Mouse (Mus musculus): Measurements from ENCODE around the gene Gm39566. TPM values are rescaled to one million over a fixed set of nuclear protein-coding genes. Genes with fewer than 3 reads are reported as not detected.

Gm39566 gene
- not detected in 2 replicates for polyA plus RNA-seq (2012)

- no peak for TF ChIP-seq GATA1 (IDR thresholded peaks at IDR 0.05; ENCODE audit: low read length)
These were observed at the start of gene Gm39566 for GRCm38 (mm10) chr11:69815155-69815554. TSS of gene Gm39566 (minus strand) at chr11:69815298.

DNA sequence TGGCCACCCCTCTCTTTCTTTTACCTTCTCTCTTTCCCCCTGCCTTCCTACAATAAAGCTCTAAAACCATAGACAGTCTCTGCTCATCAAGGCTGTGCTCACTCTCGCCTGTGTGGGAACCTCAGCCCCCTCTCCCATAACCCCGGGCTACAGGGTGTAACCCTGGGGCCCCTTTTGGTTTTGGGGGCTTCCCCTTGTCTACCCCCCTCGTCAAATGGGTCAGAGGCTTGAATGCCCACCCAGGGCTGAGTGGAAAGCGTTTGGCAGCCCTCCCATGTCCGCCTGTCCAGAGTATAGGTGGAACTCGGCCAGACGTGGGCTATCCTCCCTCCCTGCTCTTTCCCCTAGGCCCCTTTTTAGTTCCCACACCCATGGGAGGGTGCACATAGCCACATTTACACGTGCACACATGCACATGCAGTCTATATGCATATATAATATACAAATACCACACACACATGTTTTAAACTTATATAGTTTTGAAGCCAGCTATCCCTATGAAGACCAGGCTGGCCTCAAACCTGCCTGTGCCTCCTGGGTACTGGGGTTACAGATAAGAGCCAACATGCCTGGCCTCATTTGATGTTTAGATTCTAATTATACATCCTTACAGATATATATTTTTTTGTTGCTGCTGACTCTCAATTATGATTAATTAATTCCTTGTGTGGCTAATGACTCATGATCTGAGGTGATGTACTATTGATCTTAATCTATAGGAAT lies 49.2 kb upstream of the Gm39566 start:
- no peak for TF ChIP-seq GATA1 (IDR thresholded peaks at IDR 0.05; ENCODE audit: low read length)

DNA sequence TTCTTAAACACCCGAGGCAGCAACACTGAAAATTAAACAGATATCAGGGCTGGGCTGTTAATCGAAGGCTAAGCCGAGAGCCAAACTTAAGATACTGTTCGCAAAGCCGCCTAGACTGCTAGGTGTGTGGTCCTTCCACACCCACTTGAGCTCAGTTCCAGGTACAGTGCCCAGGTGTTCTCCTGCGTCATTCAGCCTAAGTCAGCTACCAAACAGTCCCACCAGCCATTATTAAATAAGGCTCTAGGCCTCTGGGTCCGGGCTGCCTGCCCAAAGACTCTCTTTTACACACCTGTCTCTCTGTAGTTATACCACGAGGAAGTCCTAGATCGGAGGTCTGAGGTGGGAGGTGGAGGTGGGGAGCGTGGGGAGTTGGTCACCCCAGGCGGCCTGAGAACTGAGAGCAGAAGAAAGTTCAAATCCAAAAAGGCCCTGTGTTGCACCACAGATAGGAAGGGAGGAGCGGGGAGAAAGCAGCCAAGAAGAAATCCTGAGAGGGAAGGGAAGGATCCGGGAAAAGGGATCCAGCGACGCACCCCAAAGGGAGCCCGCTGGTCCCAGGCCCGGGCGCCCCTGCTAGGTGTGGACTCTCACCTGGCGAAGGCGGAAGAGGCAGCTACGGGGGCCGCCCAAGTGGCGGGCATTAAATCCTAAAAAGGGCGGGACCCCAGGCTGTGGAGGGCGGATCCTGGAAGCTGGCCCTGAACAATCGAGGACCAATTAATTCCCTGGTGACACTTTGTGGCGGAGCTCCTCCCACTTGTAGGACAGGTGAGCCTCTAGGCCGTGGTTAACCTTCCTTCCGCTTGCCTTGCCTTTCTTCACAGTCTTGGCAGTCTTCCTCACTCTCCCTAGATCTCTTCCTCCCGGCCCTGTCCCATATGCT lies 43.3 kb upstream of the Gm39566 start, which contains the start of gene Tnk1:
Gene Tnk1, minus strand, starts transcription at position 618 of the 886 bp plus-strand sequence.
- no peak for TF ChIP-seq GATA1 (IDR thresholded peaks at IDR 0.05; ENCODE audit: low read length)

DNA sequence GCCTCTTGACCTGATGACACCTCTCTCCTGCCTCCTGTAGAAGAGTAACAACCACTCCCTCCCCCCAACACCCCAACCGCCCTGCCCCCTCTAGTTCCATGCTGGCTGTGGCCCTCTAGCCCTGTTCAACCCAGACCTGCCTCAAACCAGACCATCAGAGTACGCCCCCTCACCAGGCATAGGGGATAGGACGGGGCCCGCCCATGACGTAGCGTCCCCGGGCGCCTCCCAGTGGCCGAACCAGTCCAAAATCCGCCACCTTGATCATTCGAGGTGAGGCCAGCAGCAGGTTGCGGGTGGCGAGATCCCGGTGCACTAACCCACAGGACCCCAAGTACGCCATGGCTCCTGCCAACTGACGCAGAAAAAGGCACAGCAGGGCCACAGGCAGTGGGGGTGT lies 40.2 kb upstream of the Gm39566 start:
- TF ChIP-seq GATA1 (IDR thresholded peaks at IDR 0.05; ENCODE audit: low read length) = no peak

DNA sequence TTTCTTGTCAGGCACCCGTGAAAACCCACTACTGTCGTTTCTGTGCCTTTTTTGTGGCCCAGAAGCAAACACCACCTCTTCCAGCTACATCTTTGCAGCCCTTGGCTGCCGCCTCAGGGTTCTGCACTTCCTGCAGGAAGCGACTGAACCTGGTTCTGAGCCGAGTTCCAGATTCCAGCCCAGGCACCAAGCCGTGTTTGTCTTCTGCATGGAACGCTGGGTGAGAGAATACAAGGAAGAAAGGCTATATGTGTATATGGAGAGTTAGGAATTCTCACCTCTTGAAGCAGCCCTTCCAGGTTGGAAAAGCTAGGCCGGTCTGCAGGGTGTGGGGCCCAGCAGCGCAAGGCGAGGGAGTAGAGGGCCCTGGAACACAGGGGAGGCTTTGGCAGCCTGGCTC lies 39.6 kb upstream of the Gm39566 start:
- TF ChIP-seq GATA1 (IDR thresholded peaks at IDR 0.05; ENCODE audit: low read length) = no peak

DNA sequence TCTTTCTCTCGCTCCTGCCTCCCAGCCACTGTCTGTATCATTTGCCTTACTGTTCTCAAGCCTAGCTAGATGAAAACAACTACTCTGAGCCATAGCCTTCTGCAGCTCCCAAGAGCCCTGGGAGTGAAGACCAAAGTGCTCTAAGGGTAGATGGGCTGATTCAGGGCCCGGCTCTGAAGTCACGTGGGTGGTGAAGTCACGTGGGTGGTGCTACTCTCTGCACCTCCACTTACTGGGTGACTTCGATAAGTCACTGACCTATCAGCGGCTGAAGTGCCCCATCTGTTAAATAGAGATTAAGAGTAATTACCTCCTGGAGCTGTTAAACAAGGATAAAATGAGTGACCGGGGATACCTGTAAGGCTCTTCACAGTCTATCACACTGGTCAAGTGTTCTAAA lies 38.9 kb upstream of the Gm39566 start:
- TF ChIP-seq GATA1 (IDR thresholded peaks at IDR 0.05; ENCODE audit: low read length) = peak; percentile 92

DNA sequence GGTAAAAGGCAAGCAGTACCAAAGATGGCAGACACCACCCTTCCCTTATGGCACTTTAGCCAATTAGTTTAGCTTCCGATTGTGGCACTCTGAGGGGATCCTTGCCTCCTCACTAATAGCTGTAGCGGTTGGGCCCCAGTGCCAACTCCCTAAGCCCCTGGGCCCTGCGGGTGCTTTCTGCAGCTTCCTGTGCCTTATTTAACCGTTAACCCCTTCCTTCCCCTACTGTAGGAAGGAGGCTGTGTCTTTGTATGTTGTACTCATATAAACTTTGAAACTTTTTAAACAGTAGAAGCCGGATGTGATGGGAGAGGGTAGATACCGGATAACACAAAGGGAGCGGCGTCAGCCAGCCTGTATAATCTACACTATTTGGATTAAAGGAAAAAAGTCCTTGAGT lies 35.7 kb upstream of the Gm39566 start:
- no peak for TF ChIP-seq GATA1 (IDR thresholded peaks at IDR 0.05; ENCODE audit: low read length)

DNA sequence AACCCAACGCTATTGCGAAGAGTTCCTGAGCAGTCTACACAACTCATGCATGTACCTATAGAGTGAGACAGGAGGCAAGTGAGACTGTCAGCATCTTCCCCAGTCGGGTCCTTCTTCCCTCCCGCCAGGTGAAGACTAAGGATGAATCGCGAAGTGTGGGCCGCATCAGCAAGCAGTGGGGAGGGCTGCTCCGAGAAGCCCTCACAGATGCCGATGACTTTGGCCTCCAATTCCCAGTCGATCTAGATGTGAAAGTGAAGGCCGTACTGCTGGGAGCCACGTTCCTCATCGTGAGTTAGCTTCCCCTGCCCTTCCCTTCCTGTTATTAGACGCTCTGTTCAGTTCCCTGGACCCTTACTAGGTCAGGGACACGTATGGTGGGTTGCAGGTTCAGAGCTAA lies 34.8 kb upstream of the Gm39566 start:
- no peak for TF ChIP-seq GATA1 (IDR thresholded peaks at IDR 0.05; ENCODE audit: low read length)

DNA sequence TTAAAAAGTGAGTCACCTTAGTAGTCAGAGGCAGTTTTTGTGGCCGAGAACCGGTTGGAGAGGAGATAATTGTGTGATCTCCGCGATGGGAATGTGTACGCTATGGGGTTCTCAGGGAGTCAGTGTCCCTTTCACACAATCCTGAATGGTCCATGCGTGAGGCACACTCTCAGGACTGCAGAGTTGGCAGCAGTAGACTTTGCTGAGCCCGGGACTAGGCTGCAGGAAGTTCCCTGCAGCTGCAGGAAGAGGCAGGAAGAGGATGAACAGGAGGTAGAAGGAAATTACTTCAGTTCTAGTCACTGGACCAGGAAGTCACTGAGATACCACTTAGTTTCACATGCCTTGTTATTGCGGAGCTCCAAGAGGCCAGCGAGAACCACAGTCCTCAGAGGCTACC lies 34.0 kb upstream of the Gm39566 start:
- TF ChIP-seq GATA1 (IDR thresholded peaks at IDR 0.05; ENCODE audit: low read length) = no peak

GRCm38 (mm10) chr11:69848021-69848420 lies 32.9 kb upstream of the Gm39566 start:
- no peak for TF ChIP-seq GATA1 (IDR thresholded peaks at IDR 0.05; ENCODE audit: low read length)

- TF ChIP-seq GATA1 (IDR thresholded peaks at IDR 0.05; ENCODE audit: low read length) = no peak
These were observed 31.9 kb upstream of the Gm39566 start for GRCm38 (mm10) chr11:69846738-69847688.

DNA sequence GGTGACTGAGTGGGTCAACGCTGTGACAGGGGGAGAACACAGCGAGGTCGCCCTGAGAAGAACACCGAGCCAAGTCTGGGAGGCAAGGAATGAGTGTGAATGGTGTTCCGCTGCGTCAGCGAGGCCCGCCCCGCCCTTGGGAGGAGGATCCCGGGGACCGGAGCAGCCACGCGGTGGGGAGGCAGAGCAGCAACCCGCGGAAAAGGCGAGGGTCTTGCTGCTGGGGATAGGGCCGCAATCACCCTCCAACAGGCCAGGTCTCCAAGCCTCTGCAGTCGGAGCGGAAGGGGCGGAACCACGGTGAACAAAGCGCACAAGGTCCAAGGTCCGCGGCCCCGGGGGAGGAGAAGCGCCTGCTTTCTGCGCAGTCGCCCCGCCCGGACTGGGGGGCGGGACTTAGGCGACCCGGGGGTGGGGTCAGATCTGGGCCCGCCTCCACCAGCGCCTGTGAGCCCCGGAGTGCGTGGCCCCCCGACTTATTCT lies 31.1 kb upstream of the Gm39566 start, which contains the start of gene Plscr3:
Gene Plscr3, plus strand, starts transcription at position 179 of the 483 bp plus-strand sequence.
- TF ChIP-seq GATA1 (IDR thresholded peaks at IDR 0.05; ENCODE audit: low read length) = no peak

GRCm38 (mm10) chr11:69838714-69839104 lies 23.6 kb upstream of the Gm39566 start:
- no peak for TF ChIP-seq GATA1 (IDR thresholded peaks at IDR 0.05; ENCODE audit: low read length)

- no peak for TF ChIP-seq GATA1 (IDR thresholded peaks at IDR 0.05; ENCODE audit: low read length)
These were observed 23.0 kb upstream of the Gm39566 start, which contains the start of gene Tmem256 for GRCm38 (mm10) chr11:69837952-69838713. TSS of gene Tmem256 (plus strand) at chr11:69838514.

All from G1E-ER4 (cell line).